Mouse (Mus musculus) left cerebral cortex, adult 11 months (tissue): Measurements from ENCODE around the gene Etl4.
"Not testable (repeated sequence)": the region's sequence is repeated elsewhere in the genome, so short reads cannot be mapped to it uniquely, and the experiment has no call there.

Experiments
- DNase-seq: peaks from one replicate; pipeline ENCODE4 v3.0.0; 2022; ENCODE audit warnings: low spot score

Etl4 gene

GRCm38 (mm10) chr2:20302517-20302916 is 392.9 kb downstream of the Etl4 start:
- no peak for DNase-seq

- no peak for DNase-seq
These were observed 415.4 kb downstream of the Etl4 start for GRCm38 (mm10) chr2:20324954-20325353.

DNA sequence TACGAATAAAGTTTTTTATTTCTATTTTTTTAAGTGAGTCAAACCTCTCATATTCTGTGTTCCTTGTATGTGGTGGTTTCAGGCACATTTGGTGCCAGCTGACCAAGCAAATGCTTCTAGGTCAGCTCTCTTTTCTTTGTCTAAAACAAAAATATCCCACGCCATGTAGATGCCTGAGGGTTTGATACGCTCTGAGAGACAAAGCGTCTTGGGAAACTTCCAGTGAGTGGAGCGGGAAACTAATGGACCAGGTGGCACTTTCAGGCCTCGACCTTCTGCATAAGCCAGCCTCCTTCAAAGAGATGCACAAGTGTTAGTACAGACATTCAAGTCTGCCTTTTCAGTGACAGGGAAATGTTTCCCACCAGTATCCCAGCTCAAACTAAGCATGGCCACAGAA is 426.6 kb downstream of the Etl4 start:
- no peak for DNase-seq

GRCm38 (mm10) chr2:20339016-20339734 is 429.6 kb downstream of the Etl4 start:
- DNase-seq = no peak

- no peak for DNase-seq
These were observed 430.3 kb downstream of the Etl4 start for GRCm38 (mm10) chr2:20339919-20340318.

GRCm38 (mm10) chr2:20346873-20347272 is 437.3 kb downstream of the Etl4 start:
- DNase-seq = no peak

DNA sequence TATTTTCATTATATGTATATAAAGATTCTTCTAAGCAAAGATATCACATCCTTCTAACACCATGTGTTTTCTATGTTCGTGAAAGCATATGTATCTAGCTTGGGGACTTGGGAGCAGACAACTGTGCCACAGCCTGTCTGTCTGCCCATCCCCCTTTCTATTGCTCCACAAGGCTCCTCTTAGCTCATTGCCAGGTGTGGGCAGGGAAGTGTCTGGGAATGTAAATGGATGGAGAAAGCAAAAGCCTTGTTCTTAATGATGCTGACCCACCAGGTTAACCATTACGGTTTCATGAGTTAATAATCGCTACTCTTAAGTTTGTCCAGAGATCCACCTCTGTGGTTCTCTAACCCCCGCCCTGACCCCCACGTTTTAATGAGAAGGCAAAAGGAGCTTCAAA is 439.7 kb downstream of the Etl4 start:
- no peak for DNase-seq

- DNase-seq = no peak
These were observed 443.2 kb downstream of the Etl4 start for GRCm38 (mm10) chr2:20352796-20353195.

GRCm38 (mm10) chr2:20377026-20377425 is 467.4 kb downstream of the Etl4 start:
- no peak for DNase-seq

DNA sequence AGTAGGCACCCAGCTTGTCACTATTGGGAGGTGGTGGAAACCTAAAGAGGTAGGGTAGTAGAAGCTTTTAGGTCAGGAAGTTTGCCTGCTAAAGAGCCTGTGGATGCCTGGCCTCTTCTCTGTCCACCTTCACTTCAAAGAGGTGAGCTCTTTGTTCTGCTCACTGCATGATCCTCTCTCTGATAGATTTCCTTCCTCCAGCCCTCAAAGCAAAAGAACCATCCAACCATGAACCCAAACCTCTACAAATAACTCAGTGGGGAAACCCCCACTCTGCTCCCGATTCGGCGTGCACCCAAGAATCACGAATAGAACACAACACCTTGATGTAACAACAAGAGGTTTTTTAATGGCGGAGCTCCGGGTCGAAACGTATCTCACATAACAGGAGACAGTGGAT is 471.3 kb downstream of the Etl4 start:
- not testable (repeated sequence) for DNase-seq

- no peak for DNase-seq
These were observed 484.5 kb downstream of the Etl4 start for GRCm38 (mm10) chr2:20394083-20394482.

DNA sequence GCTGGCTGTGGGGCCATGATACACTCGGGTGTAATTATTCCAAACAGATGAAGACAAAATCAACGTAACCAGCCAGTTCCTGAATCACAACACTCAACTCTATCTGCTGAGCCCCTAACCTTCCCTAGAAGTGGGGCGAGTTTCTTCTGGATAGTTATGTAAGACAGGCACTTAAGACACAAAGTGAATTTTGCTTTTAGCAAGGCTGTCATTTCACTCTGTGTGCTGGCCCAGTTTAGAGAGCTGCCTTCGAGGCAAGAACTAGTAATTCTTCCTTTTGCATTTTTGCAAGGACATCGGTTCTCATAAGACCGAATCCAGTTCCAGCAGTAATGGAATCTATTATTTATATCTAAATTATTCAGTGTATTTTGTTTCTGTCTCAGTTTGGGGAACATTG is 487.4 kb downstream of the Etl4 start:
- DNase-seq = no peak

- DNase-seq = no peak
These were observed 491.0 kb downstream of the Etl4 start for GRCm38 (mm10) chr2:20400556-20400955.

- DNase-seq = no peak
These were observed 494.8 kb downstream of the Etl4 start for GRCm38 (mm10) chr2:20404395-20404794.

- no peak for DNase-seq
These were observed 497.5 kb downstream of the Etl4 start for GRCm38 (mm10) chr2:20407101-20407500.

GRCm38 (mm10) chr2:20414856-20415255 is 505.3 kb downstream of the Etl4 start:
- DNase-seq = no peak

DNA sequence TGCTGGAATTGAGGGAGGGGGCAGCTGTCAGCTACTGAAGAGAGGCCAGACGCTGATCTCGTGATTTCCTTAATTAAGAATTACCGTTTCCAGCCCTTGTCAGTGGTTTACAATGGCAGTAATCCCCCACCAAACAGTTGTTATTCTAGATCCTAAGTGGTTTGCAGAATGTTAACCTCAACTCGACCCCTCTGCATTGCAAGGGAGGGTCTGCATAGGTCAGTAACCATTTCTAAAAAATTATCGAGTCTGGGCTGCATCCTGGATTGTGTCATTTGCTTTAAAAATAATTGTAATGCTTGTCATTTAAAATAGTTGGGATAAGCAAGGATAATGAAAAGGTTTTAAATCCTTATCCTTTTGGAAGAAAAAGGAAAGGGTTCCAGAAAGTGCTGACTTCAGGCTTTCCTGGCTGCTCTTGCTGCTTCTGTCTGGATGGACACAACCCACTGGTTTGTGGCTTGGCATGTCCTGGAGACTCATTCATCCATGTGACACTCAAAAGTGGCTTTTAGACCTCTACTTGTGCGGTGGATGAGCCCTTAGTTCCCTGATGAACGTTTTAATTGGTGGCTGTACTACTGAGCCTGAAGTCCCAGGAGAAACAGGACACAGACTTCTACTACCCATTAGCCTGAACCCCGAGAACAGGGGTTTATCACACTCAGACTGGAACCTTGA is 507.5 kb downstream of the Etl4 start:
- no peak for DNase-seq

GRCm38 (mm10) chr2:20417998-20418397 is 508.4 kb downstream of the Etl4 start:
- DNase-seq = no peak

DNA sequence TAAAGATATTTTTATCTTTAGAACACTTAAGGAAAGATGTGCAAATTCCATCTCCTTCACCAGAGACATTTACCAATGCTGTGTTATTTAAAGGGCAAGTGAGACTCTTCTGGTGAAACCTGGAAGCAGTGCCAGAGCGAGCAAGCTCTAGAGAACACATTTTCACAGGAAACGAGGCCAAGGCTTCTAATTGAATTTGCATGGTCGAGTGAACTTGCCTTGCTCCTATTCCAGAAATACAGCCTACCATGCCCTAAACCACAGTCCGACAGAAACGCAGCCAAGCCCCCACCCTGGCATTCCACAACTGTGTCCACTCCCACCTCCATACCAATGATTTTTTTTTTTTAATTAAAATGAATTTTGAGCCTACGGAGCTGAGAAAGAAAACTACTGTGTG is 510.4 kb downstream of the Etl4 start:
- DNase-seq = no peak

GRCm38 (mm10) chr2:20422275-20422674 is 512.7 kb downstream of the Etl4 start:
- DNase-seq = no peak

GRCm38 (mm10) chr2:20433656-20434055 is 524.1 kb downstream of the Etl4 start:
- no peak for DNase-seq

- DNase-seq = no peak
These were observed 526.0 kb downstream of the Etl4 start for GRCm38 (mm10) chr2:20435530-20435929.

DNA sequence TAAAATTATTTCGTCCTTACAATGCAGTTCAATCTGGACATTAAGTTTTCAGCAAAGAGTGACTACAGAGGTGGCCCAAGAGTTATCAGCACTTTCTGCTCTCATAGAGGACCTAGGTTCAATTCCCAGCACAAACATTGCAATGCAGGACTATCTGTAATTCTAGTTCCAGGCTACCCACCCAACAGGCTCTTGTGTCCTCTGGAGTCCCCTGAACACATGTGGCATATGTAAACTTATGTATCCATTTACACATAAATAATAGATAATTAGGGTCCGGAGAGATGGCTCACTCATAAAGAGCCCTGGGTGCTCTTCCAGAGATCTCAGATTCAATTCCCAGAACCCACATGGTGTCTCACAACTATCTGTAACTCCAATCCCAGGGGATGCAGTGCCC is 533.2 kb downstream of the Etl4 start:
- DNase-seq = no peak
